Mouse (Mus musculus): ENCODE data around the gene Pea15a. TPM values are rescaled to one million over a fixed set of nuclear protein-coding genes. Genes with fewer than 3 reads are reported as not detected.
A peak's percentile ranks its signal among the peaks of the same experiment; 100 is the strongest.

Pea15a gene
- polyA plus RNA-seq, 1 experiment: 12.0 TPM

GRCm38 (mm10) chr1:172217148-172217547, 10.5 kb upstream of the Pea15a start:
- 3% methylated on average over 5 of the region's 5 CpGs for whole genome bisulfite sequencing
- Histone ChIP-seq H3K27ac (ENCODE audit: insufficient read depth, low read depth, low read length) (no peak overlapping the region), H3K4me1 (ENCODE audit: control insufficient read depth, insufficient read depth, insufficient read length, low read length) (no peaks in the 10 kb centered on the region; the same call in 1 of the 2 replicates), H3K27me3 (ENCODE audit: control insufficient read depth, insufficient read depth, low read length) (no peaks in the 10 kb centered on the region), H3K4me3 (ENCODE audit: low read depth, low read length) (peak overlapping the region; percentile 27; the same call in 1 of the 2 replicates), H3K36me3 (ENCODE audit: control insufficient read depth, insufficient read depth, low read length) (no peaks in the 10 kb centered on the region)
- no peak for TF ChIP-seq POLR2A (IDR thresholded peaks at IDR 0.05; ENCODE audit: low read depth, low read length)
- TF ChIP-seq CTCF (IDR thresholded peaks at IDR 0.05; ENCODE audit: extremely low read depth, insufficient read length, insufficient replicate concordance, low read depth, low read length): peak; percentile 97

DNA sequence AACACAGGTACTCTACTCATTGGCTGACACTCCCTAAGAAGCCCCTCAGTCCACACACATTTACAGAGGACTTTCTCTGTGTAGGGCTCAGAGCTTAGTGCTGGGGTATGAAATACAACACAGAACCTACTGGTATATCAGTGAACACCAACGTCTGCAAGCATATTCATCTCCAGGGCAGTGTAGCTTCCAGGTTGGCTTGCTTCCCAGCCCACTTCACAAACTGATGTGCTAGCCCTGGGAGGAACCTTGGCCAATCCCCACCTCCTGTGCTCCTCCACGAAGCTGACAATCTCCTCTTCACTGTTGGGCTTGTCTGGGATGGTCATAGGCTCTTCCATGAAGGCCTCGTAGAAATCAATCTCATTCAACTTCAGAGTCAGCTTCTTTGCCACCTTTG, 8.1 kb upstream of the Pea15a start:
- H3K27ac ChIP-seq (ENCODE audit: insufficient read depth, low read depth, low read length): no peak overlapping the region
- 23% methylated on average over 3 of the region's 3 CpGs for WGBS

GRCm38 (mm10) chr1:172213771-172214170, 7.2 kb upstream of the Pea15a start:
- H3K36me3 ChIP-seq (ENCODE audit: control insufficient read depth, insufficient read depth, low read length): no peaks in the 10 kb centered on the region
- H3K4me3 ChIP-seq (ENCODE audit: low read depth, low read length): no peak overlapping the region
- WGBS: 51% methylated on average over 4 of the region's 4 CpGs
- no peaks in the 10 kb centered on the region for H3K4me1 ChIP-seq (ENCODE audit: control insufficient read depth, insufficient read depth, insufficient read length, low read length)
- H3K27me3 ChIP-seq (ENCODE audit: control insufficient read depth, insufficient read depth, low read length): no peaks in the 10 kb centered on the region
- TF ChIP-seq POLR2A (IDR thresholded peaks at IDR 0.05; ENCODE audit: low read depth, low read length) (no peak), CTCF (IDR thresholded peaks at IDR 0.05; ENCODE audit: extremely low read depth, insufficient read length, insufficient replicate concordance, low read depth, low read length) (no peak)
- H3K27ac ChIP-seq (ENCODE audit: insufficient read depth, low read depth, low read length): no peak overlapping the region

More for the DNA sequence above, 8.1 kb upstream of the Pea15a start:
- H3K4me1 ChIP-seq (ENCODE audit: control insufficient read depth, insufficient read depth, insufficient read length, low read length): no peaks in the 10 kb centered on the region
- no peaks in the 10 kb centered on the region for H3K27me3 ChIP-seq (ENCODE audit: control insufficient read depth, insufficient read depth, low read length)
- TF ChIP-seq POLR2A (IDR thresholded peaks at IDR 0.05; ENCODE audit: low read depth, low read length): no peak
- TF ChIP-seq CTCF (IDR thresholded peaks at IDR 0.05; ENCODE audit: extremely low read depth, insufficient read length, insufficient replicate concordance, low read depth, low read length): no peak
- no peak overlapping the region for H3K4me3 ChIP-seq (ENCODE audit: low read depth, low read length)
- H3K36me3 ChIP-seq (ENCODE audit: control insufficient read depth, insufficient read depth, low read length): no peaks in the 10 kb centered on the region

DNA sequence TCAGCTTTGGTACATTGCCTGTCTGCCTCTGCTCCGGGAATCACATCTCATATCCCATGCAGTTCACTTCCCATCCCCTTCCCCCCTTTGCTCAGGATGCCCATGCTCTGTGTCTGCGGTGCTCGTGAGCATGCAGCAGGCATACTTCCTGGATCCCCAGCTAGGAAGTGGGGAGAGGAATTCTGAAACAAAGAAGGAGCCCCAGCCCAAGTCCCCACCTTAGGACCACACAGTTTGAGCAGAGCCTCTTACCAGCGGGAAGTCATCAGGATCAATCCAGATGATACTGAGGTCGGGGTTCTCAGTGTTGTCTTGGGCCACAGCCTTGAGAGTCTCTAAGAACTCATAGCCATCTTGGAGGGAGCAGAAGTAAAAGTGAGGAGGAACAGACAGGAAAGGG, 6.2 kb upstream of the Pea15a start:
- Histone ChIP-seq H3K4me3 (ENCODE audit: low read depth, low read length) (no peak overlapping the region), H3K27me3 (ENCODE audit: control insufficient read depth, insufficient read depth, low read length) (no peaks in the 10 kb centered on the region), H3K27ac (ENCODE audit: insufficient read depth, low read depth, low read length) (no peak overlapping the region), H3K36me3 (ENCODE audit: control insufficient read depth, insufficient read depth, low read length) (no peaks in the 10 kb centered on the region), H3K4me1 (ENCODE audit: control insufficient read depth, insufficient read depth, insufficient read length, low read length) (no peaks in the 10 kb centered on the region)
- TF ChIP-seq CTCF (IDR thresholded peaks at IDR 0.05; ENCODE audit: extremely low read depth, insufficient read length, insufficient replicate concordance, low read depth, low read length) (no peak), POLR2A (IDR thresholded peaks at IDR 0.05; ENCODE audit: low read depth, low read length) (no peak)
- 67% methylated on average over 5 of the region's 5 CpGs for WGBS

DNA sequence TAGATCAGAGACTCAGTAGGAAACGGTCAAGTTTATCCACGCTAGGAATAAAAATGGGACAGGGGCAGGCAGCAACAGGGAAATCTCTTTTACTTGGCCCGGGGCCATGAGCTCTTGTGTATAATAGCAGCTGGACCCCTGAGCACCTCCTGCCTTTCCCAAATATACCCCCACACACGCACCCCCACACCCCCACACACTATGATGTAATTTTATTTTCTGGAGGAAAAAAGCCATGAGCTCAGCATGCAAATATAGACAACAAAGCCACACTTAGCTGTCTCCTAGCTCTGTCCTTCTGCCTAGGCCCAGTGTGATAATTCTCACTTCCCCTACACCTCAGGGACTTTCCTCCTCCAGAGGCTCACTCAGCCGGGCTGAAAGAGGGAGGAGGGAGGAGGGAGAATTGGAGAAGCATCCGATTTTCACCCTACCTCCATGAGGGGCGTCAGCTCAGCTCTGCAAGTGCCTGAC, 544 bp upstream of the Pea15a start:
- WGBS: 27% methylated on average over 7 of the region's 7 CpGs
- H3K36me3 ChIP-seq (ENCODE audit: control insufficient read depth, insufficient read depth, low read length): no peaks in the 10 kb centered on the region
- no peaks in the 10 kb centered on the region for H3K27me3 ChIP-seq (ENCODE audit: control insufficient read depth, insufficient read depth, low read length)
- no peak overlapping the region for H3K4me3 ChIP-seq (ENCODE audit: low read depth, low read length)
- H3K27ac ChIP-seq (ENCODE audit: insufficient read depth, low read depth, low read length): no peak overlapping the region
- no peak for TF ChIP-seq CTCF (IDR thresholded peaks at IDR 0.05; ENCODE audit: extremely low read depth, insufficient read length, insufficient replicate concordance, low read depth, low read length)
- TF ChIP-seq POLR2A (IDR thresholded peaks at IDR 0.05; ENCODE audit: low read depth, low read length): no peak
- peaks cover 12% of the 10 kb centered on the region for H3K4me1 ChIP-seq (ENCODE audit: control insufficient read depth, insufficient read depth, insufficient read length, low read length)

DNA sequence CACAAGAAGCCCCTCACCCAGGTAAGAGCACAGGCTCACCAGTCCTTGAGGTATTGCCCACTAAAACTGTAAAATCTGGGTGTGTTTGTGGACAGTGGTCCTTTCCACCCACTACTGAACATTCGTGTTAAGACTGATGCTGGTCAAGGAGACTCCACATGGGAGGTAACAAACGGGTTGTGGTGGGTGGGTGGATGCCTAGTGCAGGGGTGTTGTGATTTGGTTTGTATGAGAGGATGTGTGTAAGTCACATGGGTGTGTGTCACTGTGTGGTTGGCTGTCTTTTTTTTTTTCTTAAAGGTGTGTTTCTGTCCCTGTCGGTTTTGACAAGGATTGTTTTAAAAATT, 890 bp downstream of the Pea15a start:
- Histone ChIP-seq H3K27me3 (ENCODE audit: control insufficient read depth, insufficient read depth, low read length) (no peaks in the 10 kb centered on the region), H3K4me1 (ENCODE audit: control insufficient read depth, insufficient read depth, insufficient read length, low read length) (peaks cover 12% of the 10 kb centered on the region), H3K36me3 (ENCODE audit: control insufficient read depth, insufficient read depth, low read length) (no peaks in the 10 kb centered on the region), H3K27ac (ENCODE audit: insufficient read depth, low read depth, low read length) (peak overlapping the region; percentile 54), H3K4me3 (ENCODE audit: low read depth, low read length) (peak overlapping the region; percentile 85)
- WGBS: 23% methylated on average over 3 of the region's 3 CpGs
- TF ChIP-seq POLR2A (IDR thresholded peaks at IDR 0.05; ENCODE audit: low read depth, low read length): no peak
- no peak for TF ChIP-seq CTCF (IDR thresholded peaks at IDR 0.05; ENCODE audit: extremely low read depth, insufficient read length, insufficient replicate concordance, low read depth, low read length)

GRCm38 (mm10) chr1:172204814-172205740, 1.5 kb downstream of the Pea15a start:
- 68% methylated on average over 15 of the region's 15 CpGs for WGBS
- Histone ChIP-seq H3K27me3 (ENCODE audit: control insufficient read depth, insufficient read depth, low read length) (no peaks in the 10 kb centered on the region), H3K4me1 (ENCODE audit: control insufficient read depth, insufficient read depth, insufficient read length, low read length) (peaks cover 12% of the 10 kb centered on the region), H3K36me3 (ENCODE audit: control insufficient read depth, insufficient read depth, low read length) (no peaks in the 10 kb centered on the region), H3K4me3 (ENCODE audit: low read depth, low read length) (no peak overlapping the region; the same call in none of the 2 replicates), H3K27ac (ENCODE audit: insufficient read depth, low read depth, low read length) (no peak overlapping the region)
- TF ChIP-seq CTCF (IDR thresholded peaks at IDR 0.05; ENCODE audit: extremely low read depth, insufficient read length, insufficient replicate concordance, low read depth, low read length): no peak
- no peak for TF ChIP-seq POLR2A (IDR thresholded peaks at IDR 0.05; ENCODE audit: low read depth, low read length)
